Mouse (Mus musculus) limb, embryonic 13.5 days (tissue): ENCODE data around the gene 2210408I21Rik. TPM values are rescaled to one million over a fixed set of nuclear protein-coding genes. Genes with fewer than 3 reads are reported as not detected.

Experiments
- ATAC-seq: fragments of 200-750 bp; cut with Nextera tagmentation; 2 replicates; pipeline ENCODE4 v1.8.0; 2017; ENCODE audit warnings: low read depth, moderate number of reproducible peaks, moderate TSS enrichment; ENCODE audit not compliant: low FRiP score
- H3K27ac ChIP-seq: fragments of 300-500 bp; sonication (generic); 2 replicates; pipeline ENCODE4 v1.5.1; 2015; ENCODE audit warnings: inconsistent platforms, mild to moderate bottlenecking, moderate library complexity
- H3K27me3 ChIP-seq: fragments of 300-500 bp; sonication (generic); 2 replicates; pipeline ENCODE4 v1.6.1; 2015; ENCODE audit warnings: mild to moderate bottlenecking, inconsistent platforms
- H3K36me3 ChIP-seq: fragments of 300-500 bp; sonication (generic); 2 replicates; pipeline ENCODE4 v1.6.1; 2015; ENCODE audit warnings: inconsistent platforms, mild to moderate bottlenecking, moderate library complexity
- H3K4me1 ChIP-seq: fragments of 300-500 bp; sonication (generic); 2 replicates; pipeline ENCODE4 v1.6.1; 2015; ENCODE audit warnings: inconsistent platforms
- H3K4me2 ChIP-seq: fragments of 300-500 bp; sonication (generic); replicated peaks from 2 replicates; pipeline ENCODE4 v1.6.1; 2015; ENCODE audit warnings: inconsistent platforms, mild to moderate bottlenecking, moderate library complexity
- H3K4me3 ChIP-seq: fragments of 300-500 bp; sonication (generic); 2 replicates; pipeline ENCODE4 v1.5.1; 2015; ENCODE audit warnings: moderate library complexity, mild to moderate bottlenecking, inconsistent platforms
- H3K9ac ChIP-seq: fragments of 300-500 bp; sonication (generic); 2 replicates; pipeline ENCODE4 v1.6.1; 2015; ENCODE audit warnings: mild to moderate bottlenecking, inconsistent platforms
- H3K9me3 ChIP-seq: fragments of 300-500 bp; sonication (generic); 2 replicates; pipeline ENCODE4 v1.6.1; 2016; ENCODE audit warnings: inconsistent platforms
- WGBS: fragments of 180-500 bp; shearing (Covaris S2); methylation state at CpG from one replicate; pipeline ENCODE4 v1.1.7; 2015; 5-methylcytosine and 5-hydroxymethylcytosine counted together
- polyA plus RNA-seq: library from polyadenylated mRNA; unstranded; fragments of >200 nt; fragmentation: Nextera tagmentation; extraction: Ambion mirVana; gene quantifications from 2 replicates; pipeline ENCODE4 v1.2.1, GENCODE M21; 2015

The 2210408I21Rik gene
- polyA plus RNA-seq, 1 experiment from 2014 or later = 13.1 TPM

DNA sequence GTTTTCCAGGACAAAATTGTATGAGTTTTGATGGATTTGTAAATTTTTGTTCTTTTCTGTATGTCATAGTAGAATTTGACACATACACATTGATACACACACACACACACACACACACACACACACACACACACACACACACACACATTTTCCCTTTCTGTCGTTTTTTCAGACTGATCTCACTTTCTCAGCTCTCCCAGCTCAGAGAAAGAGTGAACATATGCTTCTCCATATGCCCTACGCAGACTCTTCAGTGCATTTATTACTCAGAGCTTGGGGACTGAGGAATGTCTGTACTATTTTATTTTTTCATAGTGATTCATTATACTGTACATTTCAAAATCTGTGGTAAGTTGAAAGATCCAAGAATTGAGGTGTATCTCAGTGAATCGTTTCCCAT, 160.2 kb downstream of the 2210408I21Rik start:
- no peaks in the 10 kb centered on the region for H3K36me3 ChIP-seq
- no peaks in the 10 kb centered on the region for H3K9me3 ChIP-seq
- H3K27ac ChIP-seq = no peak overlapping the region
- H3K27me3 ChIP-seq = no peaks in the 10 kb centered on the region
- H3K4me3 ChIP-seq = no peak overlapping the region
- no peak for ATAC-seq
- 69% methylated on average over 3 of the region's 3 CpGs for WGBS
- H3K9ac ChIP-seq = no peak overlapping the region
- H3K4me2 ChIP-seq = no peak overlapping the region
- no peaks in the 10 kb centered on the region for H3K4me1 ChIP-seq

DNA sequence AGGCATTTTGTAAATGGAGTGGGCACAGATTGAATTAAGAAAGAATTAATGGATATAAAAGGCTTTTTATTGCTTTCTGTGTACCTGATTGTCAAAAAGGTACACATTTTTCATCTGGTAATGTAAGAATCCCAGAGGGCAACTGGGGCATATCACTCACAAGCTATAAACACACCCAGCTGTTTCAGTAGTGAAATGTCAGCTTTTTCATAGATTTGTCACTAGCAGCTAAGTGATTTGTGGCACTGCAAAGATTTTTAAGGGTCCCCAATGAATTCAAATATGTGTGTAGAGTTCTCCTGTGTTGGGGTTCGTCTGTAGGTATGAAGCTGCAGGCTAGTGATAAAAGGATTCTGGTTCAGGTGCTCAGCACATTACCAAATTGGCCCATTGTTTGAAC, 188.8 kb downstream of the 2210408I21Rik start:
- no peak overlapping the region for H3K27ac ChIP-seq
- 13% methylated on average over 1 of the region's 1 CpGs for WGBS
- H3K36me3 ChIP-seq = no peaks in the 10 kb centered on the region
- no peaks in the 10 kb centered on the region for H3K27me3 ChIP-seq
- H3K4me2 ChIP-seq = no peak overlapping the region
- ATAC-seq = peak; percentile 41; the same call in 1 of the 2 replicates
- H3K9me3 ChIP-seq = no peaks in the 10 kb centered on the region
- peaks cover 18% of the 10 kb centered on the region for H3K4me1 ChIP-seq
- H3K9ac ChIP-seq = no peak overlapping the region
- H3K4me3 ChIP-seq = no peak overlapping the region

DNA sequence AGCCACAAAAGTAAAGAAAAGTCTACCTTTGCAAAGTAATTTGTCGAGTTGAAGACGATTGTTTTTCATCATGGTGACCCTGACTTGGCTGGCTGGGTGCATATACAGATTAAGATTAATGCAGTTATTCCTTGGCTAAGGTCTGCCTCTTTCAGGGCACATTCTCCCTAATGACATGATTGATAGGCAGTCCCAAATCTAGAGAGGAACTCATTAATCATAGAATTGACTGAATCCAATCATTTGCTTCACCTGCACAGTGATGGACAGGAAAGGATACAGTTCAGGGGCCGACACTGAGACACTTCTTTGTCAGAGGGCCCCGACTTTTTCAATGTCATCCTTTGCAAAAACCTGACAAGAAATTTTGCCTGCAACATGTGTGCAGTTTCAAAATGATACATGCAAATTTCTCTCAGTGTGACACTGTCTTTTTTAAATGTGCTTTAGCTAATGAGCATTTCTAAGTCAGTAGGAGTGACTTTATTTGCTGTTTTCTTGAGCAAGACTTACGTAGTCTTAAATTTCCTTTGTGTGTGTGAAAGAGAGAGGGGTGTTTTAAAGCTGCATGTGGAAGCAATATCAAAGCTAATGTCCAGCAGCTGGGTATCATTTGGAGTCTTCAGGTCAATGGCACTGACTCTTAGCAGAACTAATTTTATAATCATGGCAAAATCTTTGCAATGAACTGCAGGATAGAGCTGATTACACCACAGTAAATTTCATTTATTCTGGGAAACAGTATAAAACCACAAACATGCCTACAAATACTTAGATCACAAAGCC, 191.0 kb downstream of the 2210408I21Rik start:
- Histone ChIP-seq H3K4me2 (no peak overlapping the region), H3K4me1 (peaks cover 18% of the 10 kb centered on the region), H3K4me3 (no peak overlapping the region), H3K36me3 (no peaks in the 10 kb centered on the region), H3K27me3 (no peaks in the 10 kb centered on the region), H3K27ac (no peak overlapping the region), H3K9ac (no peak overlapping the region), H3K9me3 (no peaks in the 10 kb centered on the region)
- no peak for ATAC-seq
- 40% methylated on average over 5 of the region's 5 CpGs for WGBS

DNA sequence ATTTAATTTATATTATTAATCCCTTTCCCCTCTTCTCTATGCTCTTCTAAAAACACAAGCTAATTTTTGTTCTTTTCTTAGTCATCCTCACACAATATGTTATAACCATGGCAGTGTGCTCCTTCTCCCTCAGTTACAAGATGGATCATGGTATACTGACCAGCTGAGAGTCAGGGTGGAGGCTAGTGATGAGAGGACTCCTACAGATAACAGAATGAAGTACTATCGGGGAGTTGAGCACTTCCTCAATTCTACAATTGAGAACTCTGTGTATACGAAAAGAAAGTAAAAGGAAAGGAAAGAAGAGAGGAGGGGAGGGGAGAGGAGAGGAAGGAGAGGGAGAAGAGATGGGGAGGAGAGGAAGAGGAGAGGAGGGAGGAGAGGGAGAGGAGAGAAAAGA, 206.8 kb downstream of the 2210408I21Rik start:
- Histone ChIP-seq H3K4me2 (no peak overlapping the region), H3K9ac (no peak overlapping the region), H3K27ac (no peak overlapping the region), H3K27me3 (no peaks in the 10 kb centered on the region), H3K4me1 (no peaks in the 10 kb centered on the region), H3K36me3 (no peaks in the 10 kb centered on the region), H3K9me3 (no peaks in the 10 kb centered on the region), H3K4me3 (no peak overlapping the region)
- no peak for ATAC-seq
- 77% methylated on average over 2 of the region's 2 CpGs for WGBS

DNA sequence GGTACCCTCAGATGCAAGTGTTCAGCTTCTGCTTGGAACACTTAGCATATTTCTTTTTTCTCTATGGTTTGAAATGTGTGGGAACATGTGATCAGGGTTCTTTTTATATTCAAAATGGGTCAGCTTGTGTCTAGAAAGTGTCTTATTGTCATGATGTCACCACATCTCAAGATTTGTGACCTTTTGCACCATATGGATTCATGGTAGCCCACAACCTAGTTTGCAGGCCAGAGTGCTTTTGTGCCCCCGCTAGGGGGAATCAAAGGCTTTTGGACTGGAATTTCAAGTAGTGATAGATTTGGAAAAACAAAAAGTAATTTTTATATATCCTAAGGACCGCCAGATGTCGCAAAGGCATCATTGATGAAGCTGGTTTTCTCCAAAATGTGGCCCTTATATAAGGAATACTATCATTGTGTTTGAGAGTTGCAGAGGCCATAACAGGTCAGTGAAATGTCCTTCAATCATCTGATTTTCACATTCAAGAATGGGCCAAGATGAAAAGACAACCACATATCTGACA, 250.2 kb downstream of the 2210408I21Rik start:
- Histone ChIP-seq H3K4me3 (no peak overlapping the region), H3K9ac (no peak overlapping the region), H3K27me3 (no peaks in the 10 kb centered on the region), H3K27ac (no peak overlapping the region), H3K4me1 (no peaks in the 10 kb centered on the region), H3K9me3 (no peaks in the 10 kb centered on the region), H3K4me2 (no peak overlapping the region), H3K36me3 (no peaks in the 10 kb centered on the region)
- ATAC-seq = no peak
- WGBS = 93% methylated on average over 3 of the region's 3 CpGs

DNA sequence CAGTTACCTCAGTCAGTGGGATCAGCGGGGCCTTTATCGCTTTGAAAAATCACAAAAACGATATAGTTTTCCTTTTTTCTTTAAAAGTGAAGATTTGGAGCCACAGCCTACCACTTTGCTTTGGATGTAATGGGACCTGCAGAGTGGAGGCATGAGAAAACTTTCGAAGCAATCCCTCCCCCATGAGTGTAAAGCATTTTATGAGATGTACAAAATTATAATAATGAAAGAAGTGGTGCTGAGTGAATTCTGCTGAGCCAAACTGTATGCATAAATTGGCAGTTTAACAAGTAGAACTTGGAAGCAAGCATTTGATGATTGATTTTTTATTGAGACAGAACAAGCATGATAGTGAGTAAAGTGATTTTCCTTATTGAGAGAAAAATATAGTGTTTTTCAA, 250.7 kb downstream of the 2210408I21Rik start:
- no peak overlapping the region for H3K4me2 ChIP-seq
- H3K4me3 ChIP-seq = no peak overlapping the region
- H3K9me3 ChIP-seq = no peaks in the 10 kb centered on the region
- H3K27me3 ChIP-seq = no peaks in the 10 kb centered on the region
- no peak overlapping the region for H3K9ac ChIP-seq
- no peak overlapping the region for H3K27ac ChIP-seq
- H3K36me3 ChIP-seq = no peaks in the 10 kb centered on the region
- ATAC-seq = no peak
- WGBS = 84% methylated on average over 4 of the region's 4 CpGs
- no peaks in the 10 kb centered on the region for H3K4me1 ChIP-seq

DNA sequence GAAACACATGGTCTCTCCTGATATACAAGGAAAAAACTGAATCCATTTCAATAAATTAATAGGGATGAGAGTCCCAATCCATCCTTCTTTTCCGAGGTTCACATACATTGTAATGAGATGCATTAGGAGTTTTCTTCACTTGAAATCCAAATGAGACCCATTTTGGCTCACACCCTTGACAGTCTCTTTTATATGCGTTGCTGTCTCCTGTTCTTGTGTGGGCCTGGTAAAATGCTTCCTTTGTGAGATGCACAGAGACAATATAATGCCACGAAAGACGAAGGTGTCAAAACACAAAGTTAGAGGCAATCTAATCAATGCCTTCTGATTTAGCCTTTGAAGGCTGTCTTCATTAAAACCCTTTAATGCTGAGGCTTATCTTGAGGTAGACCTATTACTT, 252.8 kb downstream of the 2210408I21Rik start:
- H3K27ac ChIP-seq = no peak overlapping the region
- no peak overlapping the region for H3K4me3 ChIP-seq
- no peaks in the 10 kb centered on the region for H3K4me1 ChIP-seq
- H3K9ac ChIP-seq = no peak overlapping the region
- 80% methylated on average over 4 of the region's 4 CpGs for WGBS
- no peaks in the 10 kb centered on the region for H3K36me3 ChIP-seq
- no peak for ATAC-seq
- no peak overlapping the region for H3K4me2 ChIP-seq
- no peaks in the 10 kb centered on the region for H3K27me3 ChIP-seq
- H3K9me3 ChIP-seq = no peaks in the 10 kb centered on the region

DNA sequence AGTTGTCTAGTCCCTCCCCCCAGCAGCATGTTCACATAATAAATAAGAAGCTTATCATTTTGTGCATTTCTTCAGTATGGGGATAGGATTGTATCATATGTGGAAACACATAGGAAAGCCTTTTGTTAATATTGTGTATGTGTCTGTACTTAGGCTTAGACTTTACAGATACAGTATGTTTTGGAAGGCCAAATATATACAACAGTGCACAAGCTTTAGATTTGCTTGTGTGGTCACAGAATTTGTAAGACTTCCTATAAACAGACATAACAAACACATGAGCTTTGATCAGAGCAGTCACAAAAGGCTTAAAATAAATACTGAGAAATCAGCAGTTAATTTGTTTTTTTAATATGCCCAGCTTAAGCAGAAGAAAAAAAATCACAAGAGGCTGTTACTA, 253.9 kb downstream of the 2210408I21Rik start:
- no peaks in the 10 kb centered on the region for H3K9me3 ChIP-seq
- H3K27ac ChIP-seq = no peak overlapping the region
- no peaks in the 10 kb centered on the region for H3K27me3 ChIP-seq
- no peaks in the 10 kb centered on the region for H3K36me3 ChIP-seq
- no peaks in the 10 kb centered on the region for H3K4me1 ChIP-seq
- H3K4me3 ChIP-seq = no peak overlapping the region
- H3K4me2 ChIP-seq = no peak overlapping the region
- no peak overlapping the region for H3K9ac ChIP-seq
- ATAC-seq = no peak

DNA sequence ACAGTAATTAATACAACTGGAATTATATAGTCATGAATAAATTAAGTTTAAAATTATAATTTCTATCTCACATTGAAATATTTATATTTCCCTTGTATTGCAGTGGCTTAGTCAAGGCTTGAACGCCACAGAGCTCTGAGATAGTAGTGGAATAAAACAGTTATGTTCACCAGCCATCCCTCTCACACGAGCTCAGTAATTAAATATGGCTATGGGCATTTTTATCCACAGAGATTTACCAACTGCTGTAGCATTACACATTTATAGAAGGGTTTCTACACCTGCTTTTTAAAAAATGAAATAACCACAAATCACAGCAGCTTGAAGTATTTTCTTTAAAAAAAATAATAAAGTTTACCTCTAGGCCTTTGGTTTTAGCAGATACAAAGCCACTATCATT, 261.0 kb downstream of the 2210408I21Rik start:
- WGBS = 78% methylated on average over 2 of the region's 2 CpGs
- no peak overlapping the region for H3K27ac ChIP-seq
- H3K27me3 ChIP-seq = no peaks in the 10 kb centered on the region
- H3K4me3 ChIP-seq = no peak overlapping the region
- H3K9ac ChIP-seq = no peak overlapping the region
- H3K9me3 ChIP-seq = no peaks in the 10 kb centered on the region
- H3K4me2 ChIP-seq = no peak overlapping the region
- H3K36me3 ChIP-seq = no peaks in the 10 kb centered on the region
- no peaks in the 10 kb centered on the region for H3K4me1 ChIP-seq
- ATAC-seq = no peak

DNA sequence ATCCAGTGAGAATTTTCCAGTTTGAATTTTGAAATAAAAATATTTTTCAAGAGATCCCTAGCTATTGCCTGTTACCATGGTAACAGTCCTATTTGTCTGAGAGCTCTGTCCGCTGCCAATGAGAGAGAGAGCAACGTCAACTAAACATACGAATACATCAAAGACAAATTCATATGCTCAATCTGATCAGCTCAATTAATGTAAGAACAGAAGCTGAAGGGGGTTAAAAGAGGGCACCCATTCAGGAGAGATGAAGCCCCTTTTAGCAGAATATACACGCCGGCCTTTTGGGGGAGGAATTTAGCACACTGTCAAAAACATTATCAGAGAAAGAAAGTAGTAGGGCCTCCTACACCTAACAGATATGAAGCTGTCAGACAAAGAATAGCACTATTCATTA, 261.6 kb downstream of the 2210408I21Rik start:
- H3K4me2 ChIP-seq = no peak overlapping the region
- H3K9ac ChIP-seq = no peak overlapping the region
- no peaks in the 10 kb centered on the region for H3K27me3 ChIP-seq
- no peaks in the 10 kb centered on the region for H3K4me1 ChIP-seq
- H3K36me3 ChIP-seq = no peaks in the 10 kb centered on the region
- no peak for ATAC-seq
- 81% methylated on average over 5 of the region's 5 CpGs for WGBS
- no peak overlapping the region for H3K4me3 ChIP-seq
- no peak overlapping the region for H3K27ac ChIP-seq
- H3K9me3 ChIP-seq = no peaks in the 10 kb centered on the region

DNA sequence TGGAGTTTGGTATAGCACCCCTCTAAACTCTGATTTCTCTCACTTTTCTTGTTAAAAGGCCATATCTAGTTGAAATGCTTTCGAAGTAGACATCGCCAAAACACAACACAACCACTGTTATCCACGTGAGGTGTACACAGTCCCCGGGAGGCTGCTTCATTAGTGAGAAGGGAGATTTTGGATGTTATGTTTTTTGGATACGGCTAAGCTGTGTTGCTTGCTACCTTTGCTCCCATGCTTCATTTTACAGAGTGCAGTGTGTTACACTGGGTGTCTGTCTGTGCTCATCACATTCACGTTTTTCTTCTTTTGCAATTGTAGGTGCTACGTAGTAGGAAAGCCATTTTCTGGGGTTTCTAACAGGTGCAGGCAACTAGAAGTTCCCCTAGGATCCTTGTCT, 262.3 kb downstream of the 2210408I21Rik start:
- no peak overlapping the region for H3K4me3 ChIP-seq
- ATAC-seq = no peak
- H3K27me3 ChIP-seq = no peaks in the 10 kb centered on the region
- no peaks in the 10 kb centered on the region for H3K9me3 ChIP-seq
- H3K4me1 ChIP-seq = no peaks in the 10 kb centered on the region
- no peak overlapping the region for H3K27ac ChIP-seq
- H3K36me3 ChIP-seq = no peaks in the 10 kb centered on the region
- 84% methylated on average over 7 of the region's 7 CpGs for WGBS
- no peak overlapping the region for H3K4me2 ChIP-seq
- H3K9ac ChIP-seq = no peak overlapping the region

DNA sequence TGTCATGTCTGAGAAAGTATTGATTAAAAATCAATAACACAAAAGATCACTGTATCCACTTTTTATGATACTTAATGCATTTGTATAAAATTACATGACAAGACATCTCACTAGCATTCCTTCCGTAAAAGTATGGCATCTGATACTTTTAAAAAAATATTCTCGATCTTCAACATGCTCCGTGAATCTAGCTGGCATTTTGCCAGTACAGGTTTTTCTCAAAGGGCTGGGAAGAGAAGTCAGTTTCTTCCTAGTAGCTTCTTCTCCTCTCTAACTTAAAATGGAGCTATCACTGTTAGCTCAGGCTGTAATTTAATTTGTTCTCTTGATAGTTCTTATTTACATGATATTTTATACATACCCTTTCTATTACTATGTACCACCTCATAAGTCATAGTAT, 263.1 kb downstream of the 2210408I21Rik start:
- Histone ChIP-seq H3K4me2 (no peak overlapping the region), H3K36me3 (no peaks in the 10 kb centered on the region)
- WGBS = 60% methylated on average over 3 of the region's 3 CpGs

DNA sequence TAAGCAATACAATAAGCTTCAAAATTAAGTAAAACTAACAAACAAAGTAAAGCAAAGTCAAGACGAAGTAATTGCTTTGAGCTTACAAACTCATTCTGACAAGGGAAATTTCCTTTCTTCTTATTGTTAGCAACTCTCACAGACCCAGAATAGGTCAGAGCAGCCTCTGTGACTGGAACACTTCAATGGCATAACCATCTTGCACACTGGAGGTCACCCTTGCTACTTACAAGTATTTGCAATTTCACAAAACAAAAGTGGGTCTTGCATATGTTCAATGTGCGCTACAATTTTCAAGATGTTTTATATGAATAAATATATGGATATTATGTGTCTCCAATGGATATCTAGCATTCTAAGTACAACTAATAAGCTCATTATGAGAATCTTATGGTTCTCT, 265.4 kb downstream of the 2210408I21Rik start:
- Histone ChIP-seq H3K27me3 (no peaks in the 10 kb centered on the region), H3K27ac (no peak overlapping the region), H3K4me3 (no peak overlapping the region), H3K4me2 (no peak overlapping the region), H3K9me3 (no peaks in the 10 kb centered on the region), H3K36me3 (no peaks in the 10 kb centered on the region), H3K4me1 (no peaks in the 10 kb centered on the region), H3K9ac (no peak overlapping the region)
- ATAC-seq = no peak
- 68% methylated on average over 2 of the region's 2 CpGs for WGBS

More for the DNA sequence above, 263.1 kb downstream of the 2210408I21Rik start:
- no peak for ATAC-seq
- no peak overlapping the region for H3K9ac ChIP-seq
- no peak overlapping the region for H3K4me3 ChIP-seq
- H3K9me3 ChIP-seq = no peaks in the 10 kb centered on the region
- no peaks in the 10 kb centered on the region for H3K4me1 ChIP-seq
- H3K27ac ChIP-seq = no peak overlapping the region
- no peaks in the 10 kb centered on the region for H3K27me3 ChIP-seq
